Mouse (Mus musculus) urinary bladder, postnatal 25 days (tissue): ENCODE results near the gene Arhgap24.

Experiments
- DNase-seq: peaks from one replicate; pipeline ENCODE4 v3.0.0; 2022; ENCODE audit warnings: low spot score

Arhgap24 gene

GRCm38 (mm10) chr5:102481215-102482211 lies at the start of gene Arhgap24:
Gene Arhgap24, plus strand, starts transcription at chr5:102481391.
- peak; percentile 38 for DNase-seq

GRCm38 (mm10) chr5:102434182-102434581 lies 47.0 kb upstream of the Arhgap24 start:
- no peak for DNase-seq

- no peak for DNase-seq
Observed at GRCm38 (mm10) chr5:102436581-102436980, 44.6 kb upstream of the Arhgap24 start.

- DNase-seq: no peak
Observed at GRCm38 (mm10) chr5:102439119-102439877, 41.9 kb upstream of the Arhgap24 start.

- no peak for DNase-seq
Observed at GRCm38 (mm10) chr5:102447436-102447835, 33.8 kb upstream of the Arhgap24 start.

- DNase-seq: no peak
Observed at GRCm38 (mm10) chr5:102450897-102451296, 30.3 kb upstream of the Arhgap24 start.

GRCm38 (mm10) chr5:102452079-102452797 lies 29.0 kb upstream of the Arhgap24 start:
- DNase-seq: no peak

- no peak for DNase-seq
Observed at GRCm38 (mm10) chr5:102453324-102453723, 27.9 kb upstream of the Arhgap24 start.

- DNase-seq: no peak
Observed at GRCm38 (mm10) chr5:102455247-102455646, 25.9 kb upstream of the Arhgap24 start.

- DNase-seq: no peak
Observed at GRCm38 (mm10) chr5:102460452-102461197, 20.6 kb upstream of the Arhgap24 start.

GRCm38 (mm10) chr5:102462948-102463347 lies 18.2 kb upstream of the Arhgap24 start:
- no peak for DNase-seq

GRCm38 (mm10) chr5:102465372-102465771 lies 15.8 kb upstream of the Arhgap24 start:
- no peak for DNase-seq

GRCm38 (mm10) chr5:102468292-102468691 lies 12.9 kb upstream of the Arhgap24 start:
- DNase-seq: no peak

GRCm38 (mm10) chr5:102470284-102470683 lies 10.9 kb upstream of the Arhgap24 start:
- no peak for DNase-seq

GRCm38 (mm10) chr5:102478076-102478475 lies 3.1 kb upstream of the Arhgap24 start:
- no peak for DNase-seq

- DNase-seq: no peak
Observed at GRCm38 (mm10) chr5:102483285-102483975, 2.2 kb downstream of the Arhgap24 start.

GRCm38 (mm10) chr5:102491554-102491953 lies 10.4 kb downstream of the Arhgap24 start:
- DNase-seq: no peak

GRCm38 (mm10) chr5:102492152-102492551 lies 11.0 kb downstream of the Arhgap24 start:
- DNase-seq: no peak

- no peak for DNase-seq
Observed at GRCm38 (mm10) chr5:102494827-102495226, 13.6 kb downstream of the Arhgap24 start.

GRCm38 (mm10) chr5:102497205-102497604 lies 16.0 kb downstream of the Arhgap24 start:
- DNase-seq: no peak

GRCm38 (mm10) chr5:102498747-102499146 lies 17.6 kb downstream of the Arhgap24 start:
- no peak for DNase-seq
